Mouse (Mus musculus) right cerebral cortex, postnatal 4 days (tissue): ENCODE results near the gene Tnpo3.

Experiments used
- DNase-seq: peaks from one replicate; pipeline ENCODE4 v3.0.0-alpha.2; 2022

Gene Tnpo3

GRCm38 (mm10) chr6:29609111-29610019, at the start of gene Tnpo3:
TSS of gene Tnpo3 (minus strand) at chr6:29609887.
- DNase-seq: peak; percentile 88

DNA sequence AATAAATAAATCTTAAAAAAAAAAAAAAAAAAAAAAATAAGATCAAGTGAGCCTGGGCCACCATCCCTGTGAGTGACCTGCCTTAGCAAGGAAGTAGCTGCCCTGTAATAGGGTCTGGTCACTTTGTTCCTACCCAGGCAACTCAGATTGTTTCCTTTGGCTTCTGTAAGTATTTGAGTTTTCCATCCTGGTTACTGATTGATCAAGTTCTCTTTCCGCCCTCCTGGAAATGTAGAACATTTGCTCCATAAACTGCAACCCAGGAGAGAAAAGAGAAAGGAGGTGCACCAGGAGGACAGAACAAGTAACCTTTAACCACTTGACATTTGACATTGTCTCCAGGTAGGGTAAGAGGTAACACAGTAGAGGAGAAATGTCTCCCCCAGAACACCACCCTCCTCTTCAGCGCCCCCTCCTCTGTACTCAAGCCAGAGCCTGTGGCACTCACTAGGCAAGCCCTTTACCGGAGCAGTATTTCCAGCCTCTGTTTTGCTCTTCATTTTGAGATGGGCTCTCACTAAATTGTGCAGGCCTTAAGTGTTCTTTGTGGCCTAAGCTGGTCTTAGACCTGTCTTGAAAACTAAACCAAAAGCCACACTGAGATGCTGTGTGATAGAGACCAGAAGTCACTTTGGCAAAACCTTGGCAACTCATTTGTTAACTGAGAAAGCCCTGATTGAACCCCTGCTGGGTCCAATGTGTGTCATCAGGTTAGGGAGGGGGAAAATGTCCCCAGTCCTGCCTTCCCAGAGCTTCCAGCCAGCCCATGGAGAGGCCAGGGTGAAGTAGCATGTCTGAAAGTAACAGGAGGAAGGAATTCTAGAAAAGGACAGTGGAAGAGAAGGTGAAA, 49.2 kb upstream of the Tnpo3 start:
- no peak for DNase-seq

DNA sequence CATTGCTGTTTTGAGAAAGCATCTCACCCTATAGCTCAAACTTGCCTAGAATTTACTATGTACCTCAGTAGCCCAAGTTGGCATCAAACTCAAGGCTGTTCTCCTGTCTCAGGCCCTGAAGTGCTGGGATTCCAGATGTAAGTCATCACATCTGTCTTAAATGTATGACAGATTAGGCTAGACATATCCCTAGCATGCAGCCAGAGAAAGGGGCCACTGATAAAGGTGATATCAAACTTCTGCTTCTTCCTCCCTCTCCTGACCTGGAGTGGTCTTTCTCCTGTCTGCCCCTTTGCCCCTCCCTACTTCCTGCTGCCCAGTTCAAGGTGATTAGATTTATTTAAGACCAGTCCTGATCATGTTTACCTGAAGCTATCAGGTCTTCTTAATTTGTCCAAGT, 43.6 kb upstream of the Tnpo3 start:
- DNase-seq: no peak

- DNase-seq: no peak
Observed at GRCm38 (mm10) chr6:29650170-29650549, 40.5 kb upstream of the Tnpo3 start.

- DNase-seq: peak; percentile 86
Observed at GRCm38 (mm10) chr6:29649494-29650169, 39.9 kb upstream of the Tnpo3 start.

- DNase-seq: no peak
Observed at GRCm38 (mm10) chr6:29641816-29642215, 32.1 kb upstream of the Tnpo3 start.

DNA sequence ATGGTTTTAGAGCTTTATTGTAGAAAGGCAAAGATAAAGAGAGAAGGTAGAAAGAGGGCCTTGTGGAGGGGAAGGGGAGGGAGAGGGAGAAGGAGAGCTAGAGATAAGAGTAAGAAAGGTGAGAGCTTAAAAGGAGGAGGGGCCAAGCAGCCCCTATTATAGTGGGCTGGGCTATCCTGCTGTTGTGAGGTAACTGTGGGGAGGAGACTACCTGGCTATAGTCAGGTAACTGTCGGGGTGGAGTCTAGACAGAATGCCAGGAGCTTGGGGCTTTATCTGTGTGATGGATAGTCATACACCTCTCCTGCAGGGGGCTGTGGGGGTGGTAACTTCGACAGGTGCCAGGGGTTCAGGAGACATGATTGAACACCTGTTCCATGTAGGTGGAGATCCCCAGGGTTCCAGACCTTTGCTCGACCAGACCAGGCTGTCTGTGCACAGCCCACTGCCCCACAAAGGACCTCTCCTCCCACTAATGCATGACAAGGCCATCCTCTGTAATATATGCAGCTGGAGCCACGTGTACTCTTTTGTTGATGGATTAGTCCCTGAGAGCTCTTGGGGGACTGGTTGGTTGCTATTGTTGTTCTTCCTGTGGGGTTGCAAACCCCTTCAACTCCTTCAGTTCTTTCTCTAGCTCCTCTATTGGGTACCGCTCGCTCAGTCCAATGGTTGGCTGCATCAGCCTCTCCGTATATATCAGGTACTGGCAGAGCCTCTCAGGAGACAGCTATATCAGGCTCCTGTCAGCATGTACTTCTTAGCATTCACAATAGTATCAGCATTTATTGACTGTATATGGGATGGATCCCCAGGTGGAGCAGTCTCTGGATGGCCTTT, 30.1 kb upstream of the Tnpo3 start:
- no peak for DNase-seq

- DNase-seq: no peak
Observed at GRCm38 (mm10) chr6:29638844-29639460, 29.3 kb upstream of the Tnpo3 start.

DNA sequence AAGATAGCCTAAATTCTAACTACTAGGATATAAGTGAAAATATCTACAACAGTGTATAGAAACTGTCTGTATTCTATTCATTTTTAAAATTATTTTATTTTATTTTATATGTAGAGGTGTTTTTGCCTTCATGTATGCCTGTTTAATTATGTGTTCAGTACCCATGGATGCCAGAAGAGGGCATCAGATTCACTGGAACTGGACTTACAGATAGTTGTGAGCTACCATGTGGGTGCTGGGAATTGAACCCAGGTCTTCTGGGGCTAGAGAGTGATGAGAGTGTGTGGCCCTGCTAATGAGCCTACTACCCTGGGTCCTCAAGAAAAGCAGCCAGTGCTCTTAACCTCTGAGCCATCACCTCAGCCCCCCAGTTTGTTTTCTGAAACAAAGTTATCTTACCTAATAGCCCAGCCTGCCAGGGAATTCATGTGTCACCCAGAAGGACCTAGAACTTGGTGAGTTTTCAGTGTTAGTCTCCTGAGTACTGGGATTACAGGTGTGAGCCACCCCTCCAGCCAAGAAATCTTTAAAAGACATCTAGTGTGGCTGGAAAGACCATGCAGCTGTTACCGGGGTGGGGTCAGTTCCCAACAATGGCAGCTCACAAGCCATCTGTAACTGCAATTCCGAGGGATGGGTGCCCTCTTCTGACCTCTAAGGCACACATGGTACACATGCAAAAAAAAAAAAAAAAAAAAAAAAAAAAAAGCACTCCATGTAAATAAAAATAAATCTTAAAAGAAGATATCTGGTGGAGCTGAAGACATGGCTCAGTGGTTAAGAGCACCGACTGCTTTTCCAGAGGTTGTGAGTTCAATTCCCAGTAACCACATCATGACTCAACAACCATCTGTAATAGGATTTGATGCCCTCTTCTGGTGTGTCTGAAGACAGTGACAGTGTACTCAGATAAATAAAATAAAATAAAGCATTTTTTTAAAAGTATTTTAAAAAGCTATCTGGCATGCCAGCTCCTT, 28.0 kb upstream of the Tnpo3 start:
- no peak for DNase-seq

DNA sequence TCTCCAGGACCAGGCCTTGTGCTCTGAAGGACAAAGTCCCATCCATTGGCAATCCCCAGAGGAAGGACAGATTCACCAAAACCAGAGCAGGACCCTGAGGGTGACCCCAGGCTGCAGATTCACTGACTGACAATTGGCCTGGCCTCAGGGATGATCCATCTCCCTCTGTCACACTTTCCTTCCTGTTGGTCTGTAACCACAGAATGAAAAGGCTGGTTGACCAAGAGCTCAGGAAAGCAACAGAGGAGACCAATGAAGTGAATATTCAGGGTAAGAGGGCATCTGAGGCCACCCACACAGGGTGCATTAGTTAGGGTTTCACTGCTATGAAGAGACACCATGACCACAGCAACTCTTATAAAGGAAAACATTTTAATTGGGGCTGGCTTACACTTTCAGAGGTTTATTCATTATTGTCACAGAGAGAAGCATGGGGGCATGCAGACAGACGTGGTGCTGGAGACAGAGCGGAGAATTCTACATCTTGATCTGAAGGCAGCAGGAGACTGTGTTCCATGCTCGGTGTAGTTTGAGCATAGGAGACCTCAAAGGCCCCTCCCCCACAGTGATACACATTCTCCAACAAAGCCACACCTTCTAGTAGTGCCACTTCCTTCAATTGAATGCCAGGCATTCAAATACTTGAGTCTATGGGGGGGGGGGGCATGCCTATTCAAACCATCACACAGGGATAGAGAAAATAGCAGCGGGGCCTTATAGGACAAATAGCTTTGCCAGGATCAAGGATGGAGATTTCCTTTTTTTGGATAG, 26.8 kb upstream of the Tnpo3 start:
- DNase-seq: no peak

- no peak for DNase-seq
Observed at GRCm38 (mm10) chr6:29634537-29634936, 24.9 kb upstream of the Tnpo3 start.

DNA sequence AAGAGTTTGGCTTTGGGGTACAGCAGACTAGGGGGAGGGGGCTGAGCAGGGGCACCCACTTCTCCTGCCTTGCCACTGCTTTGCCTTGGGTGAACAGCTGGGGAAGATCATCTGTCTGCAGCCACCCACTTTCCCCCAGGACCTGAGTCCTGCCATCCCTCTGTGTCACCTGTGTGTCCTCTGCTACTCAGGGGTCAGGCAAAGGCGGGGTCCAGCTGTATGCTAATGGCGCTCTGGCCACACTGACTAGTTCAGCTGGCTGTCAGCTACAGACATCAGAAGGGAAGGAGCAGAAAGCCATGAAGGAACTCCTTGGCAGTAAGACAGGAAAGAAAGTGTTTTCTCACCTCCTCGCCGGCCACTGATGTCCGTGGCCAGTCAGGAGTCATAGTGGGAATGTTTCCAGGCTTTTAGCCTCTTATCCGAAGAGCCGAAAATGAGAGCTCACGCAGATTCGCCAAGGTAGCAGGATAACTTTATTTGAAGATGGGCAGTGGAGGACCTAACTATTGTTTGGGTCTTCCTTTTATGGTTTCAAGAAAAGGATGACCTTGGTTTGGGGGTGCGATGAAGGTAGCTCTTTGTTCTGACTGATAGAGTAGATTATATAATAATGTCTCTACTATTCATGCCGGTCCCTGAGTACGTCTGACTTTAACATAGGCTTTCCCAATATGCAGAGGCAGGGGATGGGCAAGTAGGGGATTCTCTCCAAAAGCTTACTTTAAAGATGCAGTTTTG, 23.0 kb upstream of the Tnpo3 start:
- no peak for DNase-seq

GRCm38 (mm10) chr6:29631751-29632551, 22.3 kb upstream of the Tnpo3 start:
- DNase-seq: no peak

- DNase-seq: no peak
Observed at GRCm38 (mm10) chr6:29630216-29630615, 20.5 kb upstream of the Tnpo3 start.

DNA sequence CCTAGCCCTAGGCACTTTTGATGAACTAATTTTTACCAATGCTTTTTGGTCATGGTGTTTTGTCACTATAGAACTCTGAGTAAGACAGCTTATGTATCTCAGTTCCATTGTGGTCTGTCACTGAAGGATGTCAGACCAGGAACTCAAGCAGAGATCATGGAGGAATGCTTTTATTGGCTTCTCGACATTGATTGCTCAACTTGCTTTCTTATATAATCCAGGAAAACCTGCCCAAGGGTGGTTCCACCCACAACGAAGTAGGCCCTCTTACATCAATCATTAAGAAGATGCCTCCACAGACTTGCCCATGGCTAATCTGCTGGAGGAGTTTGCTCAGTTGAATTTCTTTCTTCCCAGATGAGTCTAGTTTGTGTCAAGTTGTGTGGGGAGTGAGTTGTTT, 18.1 kb upstream of the Tnpo3 start:
- DNase-seq: no peak

GRCm38 (mm10) chr6:29623857-29624256, 14.2 kb upstream of the Tnpo3 start:
- no peak for DNase-seq

DNA sequence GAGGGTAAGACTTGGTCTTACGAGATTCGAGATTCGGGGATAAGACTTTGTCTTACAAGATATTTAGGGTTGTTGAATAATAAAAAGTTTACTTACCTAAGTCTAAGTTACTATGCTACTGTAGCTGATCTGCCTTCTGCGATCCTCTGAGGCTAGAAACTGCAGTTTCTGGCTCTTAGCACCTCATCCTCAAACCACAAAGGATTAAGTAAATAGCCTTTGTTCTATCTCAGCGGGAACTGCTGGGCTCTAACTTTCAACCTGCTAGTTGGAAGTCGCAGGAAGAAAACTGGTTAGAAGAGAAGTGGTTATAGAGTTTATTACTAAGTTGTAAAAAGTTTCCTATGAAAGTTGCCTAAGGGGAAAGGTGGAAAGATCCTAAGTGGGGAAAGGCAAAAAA, 12.6 kb upstream of the Tnpo3 start:
- DNase-seq: no peak

DNA sequence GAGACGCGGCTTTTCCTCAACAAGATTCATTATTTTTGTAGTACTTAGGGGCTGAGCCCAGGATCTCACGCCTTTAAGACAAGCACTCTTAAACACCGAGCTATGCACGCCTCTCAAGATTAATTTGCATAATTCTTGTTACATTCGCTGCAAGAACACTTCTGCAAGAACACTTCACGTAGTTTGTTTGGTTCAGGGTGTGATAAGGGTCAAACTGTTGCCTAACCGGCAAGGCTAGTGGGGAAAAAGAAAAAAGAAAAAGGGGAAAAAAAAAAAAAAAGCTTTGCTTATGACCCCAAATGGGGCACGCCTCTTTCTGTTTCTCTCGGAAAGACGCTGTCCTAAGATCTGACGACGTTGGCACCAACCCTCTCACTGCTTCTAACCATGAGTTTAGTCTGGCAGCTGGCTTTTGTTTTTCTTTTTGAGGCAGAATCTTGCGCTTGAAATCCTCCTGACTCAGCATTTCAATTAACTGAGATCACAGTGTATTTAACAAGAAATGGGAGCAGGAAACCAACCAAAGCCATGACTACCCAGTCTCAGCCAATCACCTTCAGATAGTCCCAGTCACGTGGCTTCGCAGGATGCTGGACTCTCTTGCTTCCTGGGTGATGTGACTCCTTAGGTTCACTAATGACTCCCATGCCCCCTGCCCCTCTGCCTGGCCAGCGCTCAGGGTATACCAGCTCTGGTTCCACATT, 11.3 kb upstream of the Tnpo3 start:
- DNase-seq: no peak
